Mouse (Mus musculus) left cerebral cortex, adult 2 months (tissue): ENCODE data around the gene Cdc42se1. TPM values are rescaled to one million over a fixed set of nuclear protein-coding genes. Genes with fewer than 3 reads are reported as not detected.
A peak's percentile ranks its signal among the peaks of the same experiment; 100 is the strongest.

Source experiments
- DNase-seq, 2 experiments: peaks; one replicate each; pipeline ENCODE4 v3.0.0; 2021 to 2022; ENCODE audit warnings: low spot score in 2 of 2, mixed read lengths in 1 of 2; ENCODE audit errors: extremely low spot score in 1 of 2
- H3K27ac ChIP-seq: fragments of 200-600 bp; 2 replicates; pipeline ENCODE4 v1.8.1; 2022
- H3K4me3 ChIP-seq: fragments of 200-600 bp; 2 replicates; pipeline ENCODE4 v1.8.1; 2022
- CTCF ChIP-seq: fragments of 200-600 bp; IDR thresholded peaks from 2 replicates; pipeline ENCODE4 v1.8.1; 2022; ENCODE audit warnings: antibody characterized with exemption, mild to moderate bottlenecking, moderate library complexity
- intact Hi-C: fragments of 180-260 bp; cut with DNase I; formaldehyde crosslinking; loops from one replicate; pipeline ENCODE4 v1.15.1; 2025
- total RNA-seq, 2 experiments: library from RNA; stranded (reverse); gene quantifications; 2 replicates each; pipeline ENCODE4 v1.2.3; 2021

The Cdc42se1 gene
- total RNA-seq, 2 experiments from 2014 or later: 67.5 to 70.3 TPM

GRCm38 (mm10) chr3:95228894-95229780 lies 605 bp downstream of the Cdc42se1 start:
- intact Hi-C loops: loop anchor here (1.0 to 5.0 kb wide), 3 partner anchors 12 to 203 kb away; partner anchors contain the start of genes Arnt and Gabpb2
- Histone ChIP-seq H3K27ac (peak overlapping the region; percentile 99), H3K4me3 (peak overlapping the region; percentile 65)
- TF ChIP-seq CTCF: no peak
- peak; percentile 46 to 54 for DNase-seq

- no peak for TF ChIP-seq CTCF
- intact Hi-C loops: loop anchor here (1.0 to 5.0 kb wide), 3 partner anchors 37 to 202 kb away; partner anchors contain the start of genes Arnt and Mindy1
- DNase-seq: peak; percentile 32 to 55
- Histone ChIP-seq H3K4me3 (peak overlapping the region; percentile 65), H3K27ac (peak overlapping the region; percentile 99)
Observed at GRCm38 (mm10) chr3:95229781-95230494, 1.4 kb downstream of the Cdc42se1 start.

- intact Hi-C loops: loop anchor here (1.0 kb wide), 1 partner anchor 51 kb away; the partner anchor contains the start of gene Mindy1
- no peak for TF ChIP-seq CTCF
- Histone ChIP-seq H3K27ac (peak overlapping the region; percentile 66), H3K4me3 (peak overlapping the region; percentile 65)
- no peak for DNase-seq
Observed at GRCm38 (mm10) chr3:95230495-95231297, 2.2 kb downstream of the Cdc42se1 start.

DNA sequence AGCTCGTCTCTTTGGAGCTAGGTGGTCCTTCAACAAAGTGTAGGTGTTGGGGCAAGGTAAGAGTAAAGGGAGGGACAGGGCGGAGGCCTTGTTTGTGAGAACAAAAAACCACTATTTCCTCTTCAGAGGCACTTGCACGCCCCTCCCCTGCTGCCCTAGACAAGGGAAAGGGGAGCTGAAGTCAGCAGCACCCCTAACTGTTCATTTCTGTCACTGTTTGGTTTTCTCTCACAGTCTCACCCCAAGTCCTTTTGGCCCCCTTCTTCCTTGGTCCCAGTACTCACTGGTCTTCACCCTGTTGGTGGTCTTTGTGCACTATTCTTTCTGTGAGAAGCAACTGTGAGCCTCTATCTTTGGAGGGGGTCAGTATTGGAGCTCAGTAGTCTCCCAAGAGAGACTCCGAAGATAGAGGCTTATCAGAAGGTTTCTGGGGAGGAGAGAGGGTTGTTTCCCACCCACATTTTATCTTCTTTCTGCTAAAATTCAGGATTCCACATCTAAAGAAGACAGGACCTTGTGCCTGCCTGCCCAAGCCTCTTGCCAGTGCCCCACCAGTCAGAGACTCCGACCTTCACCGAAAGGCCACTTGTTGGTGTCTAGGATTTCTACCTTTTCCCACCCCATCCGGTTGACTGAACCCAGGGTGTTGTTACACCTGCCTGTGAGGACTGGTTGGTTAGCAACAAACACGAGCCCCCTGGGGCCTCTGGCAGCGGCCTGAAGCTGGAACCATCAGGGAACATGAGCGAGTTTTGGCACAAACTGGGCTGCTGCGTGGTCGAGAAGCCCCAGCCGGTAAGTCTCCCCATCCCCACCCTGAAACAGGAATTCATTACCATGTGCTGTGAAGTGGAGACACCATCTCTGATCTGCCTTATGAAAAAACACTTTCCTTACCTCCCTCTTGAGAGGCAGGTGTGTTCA lies 3.0 kb downstream of the Cdc42se1 start, which contains the start of gene Mllt11:
Gene Mllt11 (minus strand): TSS at position 874 of the 924 bp plus-strand sequence.
- Histone ChIP-seq H3K4me3 (peak within 1 kb of the TSS; percentile 65), H3K27ac (peak within 1 kb of the TSS; percentile 66)
- no peak for DNase-seq
- TF ChIP-seq CTCF: no peak
- intact Hi-C loops: no loop called here

DNA sequence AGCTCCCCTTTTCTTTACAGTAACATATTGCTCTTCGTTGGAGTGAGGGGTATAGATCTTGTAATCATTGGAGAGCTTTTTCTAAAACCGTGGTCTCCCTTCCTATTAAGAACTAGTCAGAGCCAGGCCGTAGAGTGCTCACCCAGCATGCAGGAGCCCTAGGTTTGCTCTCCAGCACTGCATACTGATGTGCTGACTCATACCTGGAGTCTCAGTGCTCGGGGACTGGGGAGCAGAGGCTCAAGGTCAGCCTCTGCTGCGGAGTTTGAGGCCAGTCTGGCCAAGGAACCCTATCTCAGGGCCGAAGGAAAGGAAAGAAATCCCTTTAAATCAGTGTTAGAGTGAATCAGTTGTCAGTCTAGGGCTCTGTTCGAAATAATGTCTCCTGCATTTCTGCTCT lies 4.2 kb downstream of the Cdc42se1 start:
- Histone ChIP-seq H3K27ac (no peak overlapping the region), H3K4me3 (no peak overlapping the region)
- no peak for DNase-seq
- TF ChIP-seq CTCF: no peak
- intact Hi-C loops: no loop called here

DNA sequence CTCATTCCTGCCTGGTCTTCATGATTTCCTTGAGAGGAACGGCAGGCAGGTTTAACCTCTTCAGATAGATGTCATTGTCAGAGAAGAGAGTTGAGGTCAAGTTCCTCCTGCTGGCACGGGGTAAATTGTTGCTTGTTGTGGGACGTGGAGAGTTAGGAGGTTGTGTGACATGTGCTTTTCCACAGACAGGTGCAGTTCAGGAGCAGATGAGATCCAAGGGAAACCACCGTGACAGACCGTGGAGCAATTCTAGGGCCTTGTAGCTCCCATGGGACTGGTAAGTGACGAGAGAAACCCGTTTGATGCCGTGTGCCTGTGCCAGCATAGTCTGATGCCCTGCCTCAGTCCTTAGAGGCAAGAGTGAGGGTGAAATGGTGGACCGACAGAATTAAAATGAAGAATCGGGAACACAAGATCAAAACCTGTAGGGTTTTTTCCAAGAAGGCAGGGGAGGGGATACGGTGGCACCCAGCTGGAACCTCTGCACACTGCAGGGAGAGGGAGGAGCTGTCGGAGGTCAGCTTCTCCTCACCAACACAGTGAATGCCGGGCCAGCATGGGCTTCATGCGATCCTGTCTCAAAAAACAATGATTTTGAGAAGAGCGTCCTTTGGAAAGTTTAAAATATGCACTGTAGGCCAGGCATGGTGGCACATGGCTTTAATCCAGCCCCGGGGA lies 4.9 kb downstream of the Cdc42se1 start:
- H3K4me3 ChIP-seq: no peak overlapping the region
- no peak overlapping the region for H3K27ac ChIP-seq
- no peak for DNase-seq
- no peak for TF ChIP-seq CTCF
- intact Hi-C loops: no loop called here

GRCm38 (mm10) chr3:95235386-95236301 lies 7.1 kb downstream of the Cdc42se1 start:
- H3K27ac ChIP-seq: no peak overlapping the region
- no peak overlapping the region for H3K4me3 ChIP-seq
- intact Hi-C loops: no loop called here
- no peak for DNase-seq
- TF ChIP-seq CTCF: no peak

GRCm38 (mm10) chr3:95237541-95238099 lies 9.1 kb downstream of the Cdc42se1 start:
- DNase-seq: no peak
- Histone ChIP-seq H3K27ac (no peak overlapping the region), H3K4me3 (no peak overlapping the region)
- intact Hi-C loops: no loop called here
- no peak for TF ChIP-seq CTCF

GRCm38 (mm10) chr3:95239022-95239421 lies 10.5 kb downstream of the Cdc42se1 start:
- DNase-seq: no peak
- intact Hi-C loops: no loop called here
- TF ChIP-seq CTCF: no peak; the same call in 1 of the 2 replicates
- H3K4me3 ChIP-seq: no peak overlapping the region
- H3K27ac ChIP-seq: no peak overlapping the region
